Mouse (Mus musculus) T-cell, adult 2 months (primary cell): ENCODE results near the gene Il33.
"Not testable (repeated sequence)": the region's sequence is repeated elsewhere in the genome, so short reads cannot be mapped to it uniquely, and the experiment has no call there.

Experiments
- DNase-seq: peaks from one replicate; pipeline ENCODE4 v3.0.0; 2022; ENCODE audit warnings: low spot score

Il33 gene

GRCm38 (mm10) chr19:29940239-29940638 is 15.3 kb downstream of the Il33 start:
- DNase-seq: no peak

- no peak for DNase-seq
Measured at GRCm38 (mm10) chr19:29941208-29941607, 16.3 kb downstream of the Il33 start.

- DNase-seq: no peak
Measured at GRCm38 (mm10) chr19:29942358-29942757, 17.4 kb downstream of the Il33 start.

DNA sequence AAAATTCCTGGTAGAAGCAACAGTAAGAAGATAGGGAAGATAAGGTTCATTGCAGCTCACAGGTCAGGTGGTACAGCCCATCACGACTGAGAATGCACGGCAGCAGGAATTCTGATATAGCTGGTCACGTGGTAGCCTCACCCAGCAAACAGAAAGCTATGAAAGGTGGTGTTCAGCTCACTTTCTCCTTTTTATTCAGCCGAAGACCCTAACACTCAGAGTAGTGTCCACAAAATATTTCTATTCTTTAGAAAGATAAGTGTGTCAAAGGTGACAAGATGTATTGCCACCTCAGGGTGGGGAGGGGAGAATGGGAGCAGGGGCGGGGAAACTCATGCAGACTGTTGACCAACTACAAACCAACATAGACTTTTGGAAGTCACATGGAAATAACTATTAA is 19.5 kb downstream of the Il33 start:
- DNase-seq: no peak

- not testable (repeated sequence) for DNase-seq
Measured at GRCm38 (mm10) chr19:29944935-29945334, 20.0 kb downstream of the Il33 start.

GRCm38 (mm10) chr19:29945557-29946422 is 20.9 kb downstream of the Il33 start:
- no peak for DNase-seq

GRCm38 (mm10) chr19:29946423-29946716 is 21.5 kb downstream of the Il33 start:
- no peak for DNase-seq

DNA sequence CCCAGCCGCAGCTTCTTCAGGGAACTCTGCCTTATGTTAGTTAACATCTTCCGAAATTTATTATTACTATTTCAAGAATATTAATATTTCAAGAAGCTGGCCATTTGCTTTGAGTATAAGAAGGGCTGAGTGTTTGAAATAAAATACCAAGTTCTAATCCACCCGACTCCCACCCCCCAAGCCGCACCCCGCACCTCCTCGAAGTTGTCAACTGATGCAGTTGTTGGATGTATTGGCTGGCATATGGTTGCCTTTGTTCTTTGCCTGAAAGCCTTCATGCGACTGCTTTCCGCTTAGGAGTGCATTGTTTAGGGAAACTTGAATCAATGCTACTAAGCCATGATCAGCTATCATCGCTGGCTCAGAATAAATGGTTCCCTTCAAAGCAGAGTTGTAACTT is 22.1 kb downstream of the Il33 start:
- no peak for DNase-seq

GRCm38 (mm10) chr19:29947891-29948801 is 23.2 kb downstream of the Il33 start:
- no peak for DNase-seq

GRCm38 (mm10) chr19:29952538-29952937 is 27.6 kb downstream of the Il33 start:
- no peak for DNase-seq

GRCm38 (mm10) chr19:29953833-29954232 is 28.9 kb downstream of the Il33 start:
- DNase-seq: no peak

- no peak for DNase-seq
Measured at GRCm38 (mm10) chr19:29955454-29955853, 30.5 kb downstream of the Il33 start.

- DNase-seq: no peak
Measured at GRCm38 (mm10) chr19:29960906-29961305, 36.0 kb downstream of the Il33 start.

- no peak for DNase-seq
Measured at GRCm38 (mm10) chr19:29961842-29962241, 36.9 kb downstream of the Il33 start.

GRCm38 (mm10) chr19:29963598-29964092 is 38.7 kb downstream of the Il33 start:
- no peak for DNase-seq

- DNase-seq: no peak
Measured at GRCm38 (mm10) chr19:29967960-29968359, 43.0 kb downstream of the Il33 start.

GRCm38 (mm10) chr19:29973396-29973795 is 48.5 kb downstream of the Il33 start:
- no peak for DNase-seq

- DNase-seq: no peak
Measured at GRCm38 (mm10) chr19:29978847-29979246, 53.9 kb downstream of the Il33 start.

- DNase-seq: no peak
Measured at GRCm38 (mm10) chr19:29979452-29980089, 54.7 kb downstream of the Il33 start.

- no peak for DNase-seq
Measured at GRCm38 (mm10) chr19:29984208-29985005, 59.5 kb downstream of the Il33 start.

DNA sequence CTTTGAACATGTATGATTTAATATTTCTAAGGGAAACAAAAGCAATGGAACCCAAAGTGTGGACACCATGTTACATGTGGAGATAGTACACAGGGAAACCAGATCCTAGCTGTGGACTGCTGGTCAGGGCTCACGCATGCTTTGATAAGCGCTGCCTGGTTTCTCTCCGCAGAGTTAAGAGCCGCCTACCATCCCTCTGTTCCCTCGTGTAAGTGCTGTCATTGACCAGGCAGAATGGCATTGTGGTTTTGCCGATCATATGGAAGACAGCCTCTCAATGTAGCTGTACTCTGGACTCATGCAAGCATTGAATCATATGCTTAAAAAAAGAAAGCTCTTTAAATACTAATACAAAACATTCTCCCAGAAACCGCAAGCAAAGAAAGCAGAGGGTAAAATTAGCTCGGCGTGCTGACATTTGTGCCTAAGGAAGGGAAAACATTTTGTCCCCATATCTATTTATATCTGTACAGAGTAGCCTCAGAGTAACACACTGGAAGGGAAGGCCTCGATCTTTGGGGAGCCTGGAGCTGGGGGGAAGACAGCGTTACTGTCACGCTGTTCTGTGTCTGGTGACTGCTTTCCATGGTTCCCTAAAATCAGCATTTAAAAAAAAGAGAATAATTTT is 61.7 kb downstream of the Il33 start:
- DNase-seq: no peak
